Mouse (Mus musculus) testis, postnatal 10 days (tissue): ENCODE results near the gene Cdca7l.
"Not testable (repeated sequence)": the region's sequence is repeated elsewhere in the genome, so short reads cannot be mapped to it uniquely, and the experiment has no call there.

Experiments
- DNase-seq: peaks from one replicate; pipeline ENCODE4 v3.0.0; 2021; ENCODE audit warnings: low spot score

Cdca7l gene

DNA sequence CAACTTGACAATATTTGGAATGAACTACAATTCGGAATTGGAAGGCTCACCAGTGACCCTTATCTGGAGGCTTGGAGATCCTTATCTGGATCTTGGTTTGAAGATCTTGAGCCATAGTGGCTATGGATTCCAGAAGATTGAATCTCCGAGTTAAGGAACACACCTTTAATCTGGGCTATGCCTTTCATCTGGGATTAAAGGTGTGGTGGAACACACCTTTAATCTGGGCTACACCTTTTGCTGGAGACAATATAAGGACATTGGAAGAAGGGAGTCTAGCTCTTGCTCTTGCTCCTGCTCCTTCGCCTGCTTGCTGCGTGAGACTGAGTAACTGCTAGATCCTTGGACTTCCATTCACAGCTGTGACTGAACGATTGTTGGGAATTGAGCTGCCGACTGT, at the start of gene Cdca7l:
TSS of gene Cdca7l (plus strand) at position 301 of the 400 bp plus-strand sequence.
- DNase-seq = not testable (repeated sequence)

DNA sequence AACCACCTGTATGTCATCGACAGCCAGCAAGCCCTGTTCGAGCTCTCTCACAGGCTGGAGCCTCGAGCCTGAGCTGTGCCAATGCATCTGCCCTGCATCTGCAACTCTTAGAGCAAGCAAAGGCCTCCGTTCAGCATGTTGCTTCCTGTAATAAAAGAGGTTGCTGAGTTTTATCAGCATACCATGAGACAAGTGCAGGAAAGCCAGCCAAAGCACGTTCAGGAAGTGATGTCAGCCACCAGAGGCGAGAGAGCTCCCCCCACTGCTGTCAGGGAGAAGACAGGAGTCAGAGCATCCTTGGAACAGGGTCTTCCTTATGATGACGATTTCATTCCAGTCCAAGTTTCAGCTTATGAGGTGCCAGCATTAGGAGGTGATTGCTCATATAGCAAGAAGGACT, 48.1 kb upstream of the Cdca7l start:
- no peak for DNase-seq

DNA sequence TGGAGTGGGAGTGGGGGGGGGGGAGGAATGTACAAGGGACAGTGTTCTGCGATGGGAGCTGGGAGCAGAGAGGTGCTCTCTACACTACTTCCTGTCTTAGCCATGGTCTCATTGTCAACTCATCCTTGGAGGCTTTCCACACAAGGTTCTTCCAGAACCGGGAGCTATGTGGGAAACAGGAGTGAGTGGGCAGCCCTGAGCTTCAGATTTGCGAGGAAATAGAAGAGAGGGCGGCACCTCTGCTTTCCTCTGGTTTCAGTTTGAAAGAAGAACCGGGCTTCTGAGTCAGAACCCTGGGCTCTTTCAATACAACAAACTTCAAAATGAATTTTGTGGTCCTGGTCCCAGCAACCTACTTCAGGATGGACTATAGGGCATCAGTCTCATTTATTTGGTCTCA, 43.7 kb upstream of the Cdca7l start:
- no peak for DNase-seq

DNA sequence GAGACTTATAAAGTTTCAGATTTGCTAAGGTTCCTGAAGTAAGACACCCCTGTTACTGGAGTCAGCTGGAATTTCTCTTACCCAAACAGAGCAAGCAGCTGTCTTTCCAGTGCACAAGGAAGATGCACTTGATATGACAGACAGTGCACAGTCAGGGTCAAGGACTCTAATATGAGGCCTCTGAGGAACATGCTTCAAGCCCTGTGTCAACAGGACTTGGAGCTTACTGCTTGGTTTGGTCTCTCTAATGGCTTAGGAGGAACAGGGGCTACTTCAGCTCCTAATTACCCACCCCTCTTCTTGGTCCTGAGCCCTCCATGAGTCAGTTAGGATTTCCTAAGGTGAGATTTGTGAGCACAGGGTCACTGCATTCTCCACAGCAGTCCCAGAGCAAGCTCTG, 43.2 kb upstream of the Cdca7l start:
- no peak for DNase-seq

DNA sequence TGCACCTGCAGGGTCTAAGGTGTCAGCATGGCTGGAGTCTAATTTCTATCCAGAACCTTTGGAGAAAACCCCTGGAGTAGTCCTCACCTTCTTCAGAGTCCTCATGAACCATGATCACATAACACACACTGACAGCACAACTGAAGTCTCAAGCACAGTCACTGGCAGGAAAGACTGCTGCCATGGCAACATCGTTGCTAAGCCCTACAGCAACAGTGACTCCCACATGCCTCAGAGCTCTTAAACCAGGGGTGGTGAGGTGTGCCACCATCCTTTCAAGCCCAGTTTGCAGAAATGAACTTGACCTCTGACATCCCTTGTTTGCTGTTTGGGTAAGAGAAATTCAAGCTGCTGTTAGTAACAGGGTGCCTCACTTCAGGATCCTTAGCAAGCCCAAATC, 42.4 kb upstream of the Cdca7l start:
- no peak for DNase-seq

DNA sequence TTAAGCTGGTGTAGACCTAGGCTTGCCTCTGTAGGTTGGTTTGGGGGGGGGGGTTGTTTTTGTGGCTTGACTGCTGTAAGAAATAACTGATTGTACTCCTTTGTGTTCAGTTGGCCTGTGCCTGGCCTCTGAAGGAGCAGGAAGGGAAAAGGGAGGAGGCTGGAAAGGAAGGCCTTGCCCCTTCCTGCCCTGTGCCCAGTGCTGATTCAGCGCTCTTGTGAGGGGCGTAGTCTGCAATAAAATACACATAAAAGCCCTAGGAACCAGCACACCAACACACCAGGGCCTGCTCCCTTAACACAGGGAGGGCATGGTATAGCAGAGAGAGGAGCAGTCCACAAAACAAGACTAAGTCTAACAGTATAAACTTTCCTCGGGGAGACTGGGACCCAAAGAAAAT, 40.8 kb upstream of the Cdca7l start:
- DNase-seq = no peak

DNA sequence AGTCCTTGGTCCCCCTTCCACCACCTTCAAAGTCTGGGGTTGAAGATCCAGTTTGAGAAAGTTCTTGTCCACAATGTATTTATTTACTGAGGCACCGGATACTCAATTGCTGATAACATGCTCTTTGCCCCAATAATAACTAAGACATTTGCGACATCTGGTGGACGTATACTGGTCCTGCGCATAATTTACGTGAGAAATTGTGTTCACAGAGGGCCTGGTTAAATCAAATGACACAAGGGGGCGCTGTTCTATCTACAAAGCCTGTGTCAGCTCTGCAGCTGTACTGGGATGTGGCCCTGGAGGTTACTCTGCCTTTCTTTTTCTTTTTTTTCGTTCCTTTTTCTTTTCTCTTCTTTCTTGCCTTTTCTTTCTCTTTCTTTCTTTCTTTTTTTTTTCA, 39.2 kb upstream of the Cdca7l start:
- DNase-seq = peak; percentile 73

DNA sequence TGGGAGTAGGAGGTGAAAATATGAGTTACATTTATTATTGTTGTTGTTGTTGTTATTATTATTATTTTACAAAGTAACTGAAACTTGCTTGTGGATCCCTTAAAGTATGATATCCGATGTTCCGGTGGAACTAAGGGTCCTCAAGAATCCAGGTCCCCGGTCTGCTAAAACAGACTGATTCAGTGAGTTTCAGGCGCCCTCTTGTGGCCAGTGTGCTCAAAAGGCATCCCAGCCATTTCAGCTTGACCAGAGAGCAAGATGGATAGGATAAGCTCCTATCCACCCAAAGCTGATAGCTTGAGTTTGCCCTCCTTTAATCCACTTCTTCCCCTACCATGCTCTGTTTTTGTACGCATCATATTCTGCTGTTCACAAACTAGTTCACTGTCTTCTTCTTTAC, 35.0 kb upstream of the Cdca7l start:
- peak; percentile 88 for DNase-seq

DNA sequence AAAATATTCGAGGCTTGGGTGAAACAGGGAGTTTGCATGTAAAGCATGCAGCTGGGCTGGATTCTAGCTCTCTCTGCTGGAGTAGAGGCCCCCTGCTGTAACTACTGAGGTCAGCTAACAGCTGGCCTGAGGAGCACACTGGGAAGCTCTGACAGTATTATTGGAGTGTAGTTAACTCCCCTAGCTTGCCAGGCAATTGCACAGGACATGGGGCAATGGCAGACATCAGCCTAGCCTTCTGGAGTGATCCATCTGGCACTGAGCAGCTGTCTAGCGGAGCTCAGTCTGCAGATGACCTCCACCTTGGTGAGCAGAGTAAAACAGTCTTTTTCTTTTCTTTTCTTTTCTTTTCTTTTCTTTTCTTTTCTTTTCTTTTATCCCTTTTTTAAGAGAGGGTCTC, 33.9 kb upstream of the Cdca7l start:
- DNase-seq = no peak

DNA sequence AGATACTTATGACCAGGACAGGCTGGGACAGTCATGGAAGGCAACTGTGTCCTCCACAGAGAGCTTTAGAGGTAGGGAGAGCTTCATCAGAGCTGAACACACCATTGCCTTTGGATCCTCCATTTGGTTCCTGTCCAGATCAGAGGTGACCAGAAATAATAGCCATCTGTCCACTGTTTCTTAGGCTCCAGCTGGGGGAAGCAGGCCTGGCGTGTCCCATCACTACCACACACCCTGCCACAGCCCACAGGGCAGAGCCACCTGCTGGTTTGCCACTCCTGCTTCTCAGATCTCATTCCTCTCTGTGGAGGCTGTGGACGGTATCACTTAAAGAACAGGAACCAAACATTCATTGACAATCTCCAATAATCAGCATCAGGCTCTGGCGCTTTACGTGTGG, 32.9 kb upstream of the Cdca7l start:
- DNase-seq = no peak

DNA sequence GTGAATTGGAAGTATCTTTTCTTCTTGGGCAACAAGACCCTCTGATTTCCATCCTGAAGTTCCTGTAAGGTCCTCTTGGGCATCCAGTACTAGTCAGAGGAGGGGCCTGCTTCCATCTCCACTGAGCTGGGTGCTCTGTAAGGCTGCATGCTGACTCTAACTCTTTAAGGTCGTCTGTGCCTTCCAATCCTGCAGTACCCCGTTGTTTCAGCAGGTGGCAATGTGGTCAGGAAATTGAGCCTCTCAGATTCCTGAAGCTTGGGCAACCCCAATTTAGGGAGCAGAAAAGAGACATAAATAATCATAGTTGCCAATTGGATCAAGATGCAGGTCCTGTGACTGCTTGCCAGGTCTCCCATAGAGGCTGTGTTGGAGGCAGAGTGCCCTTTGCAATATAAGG, 31.5 kb upstream of the Cdca7l start:
- DNase-seq = peak; percentile 81

DNA sequence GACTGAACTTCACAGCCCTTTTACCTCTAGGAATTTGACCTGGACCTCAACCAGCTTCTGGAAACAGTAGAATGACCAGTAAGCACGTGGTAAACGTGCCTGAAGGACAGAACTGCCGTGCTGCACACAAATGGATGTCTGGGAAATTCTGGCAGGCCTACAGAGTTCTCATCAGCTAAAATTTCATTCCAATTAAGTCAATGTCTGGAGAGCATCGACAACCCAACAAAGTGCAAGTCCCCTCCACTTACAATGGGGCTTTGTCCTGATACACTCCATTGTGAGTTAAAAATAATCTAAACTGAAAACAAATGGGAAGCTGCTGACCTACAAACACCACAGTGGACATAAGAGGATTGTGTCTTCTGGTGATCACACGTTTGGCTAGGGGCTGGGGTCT, 27.2 kb upstream of the Cdca7l start:
- no peak for DNase-seq

DNA sequence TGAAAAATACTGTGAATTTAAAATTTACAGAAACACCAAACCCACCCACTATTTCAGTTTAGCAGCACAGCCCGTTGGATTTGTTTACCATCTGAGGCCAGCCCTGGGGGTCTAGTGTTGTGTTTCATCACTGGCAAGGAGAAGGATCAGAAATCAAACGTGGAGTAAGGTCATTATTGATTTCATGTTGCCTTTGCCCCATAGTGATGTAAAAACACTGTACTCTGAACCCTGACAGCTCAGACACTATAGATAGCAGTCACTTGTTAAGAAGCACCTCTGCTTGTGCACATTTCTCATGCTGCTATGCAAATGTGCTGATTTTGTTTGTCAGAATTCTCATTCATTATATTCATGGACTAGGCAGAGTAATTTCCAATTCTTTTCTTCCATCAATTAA, 22.7 kb upstream of the Cdca7l start:
- DNase-seq = no peak

DNA sequence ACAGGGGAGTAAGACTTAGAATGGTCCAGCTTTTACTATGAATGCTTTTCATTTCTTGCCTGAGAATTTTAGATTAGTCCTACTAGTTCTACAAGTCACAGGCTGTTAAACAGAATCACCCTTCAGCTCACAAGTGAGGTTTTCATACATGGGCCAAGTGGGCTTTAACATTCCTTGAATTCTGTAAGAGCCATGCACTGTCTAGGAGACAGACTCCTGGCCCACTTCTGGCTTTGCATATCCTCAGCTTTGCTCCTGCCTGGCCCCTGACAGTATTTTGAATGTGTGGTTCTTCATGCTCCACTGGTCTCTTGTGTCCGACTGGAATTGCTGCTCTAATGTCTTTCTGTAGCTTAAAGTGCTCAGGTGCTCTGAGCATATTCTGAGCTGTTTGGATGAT, 20.7 kb upstream of the Cdca7l start:
- DNase-seq = no peak

DNA sequence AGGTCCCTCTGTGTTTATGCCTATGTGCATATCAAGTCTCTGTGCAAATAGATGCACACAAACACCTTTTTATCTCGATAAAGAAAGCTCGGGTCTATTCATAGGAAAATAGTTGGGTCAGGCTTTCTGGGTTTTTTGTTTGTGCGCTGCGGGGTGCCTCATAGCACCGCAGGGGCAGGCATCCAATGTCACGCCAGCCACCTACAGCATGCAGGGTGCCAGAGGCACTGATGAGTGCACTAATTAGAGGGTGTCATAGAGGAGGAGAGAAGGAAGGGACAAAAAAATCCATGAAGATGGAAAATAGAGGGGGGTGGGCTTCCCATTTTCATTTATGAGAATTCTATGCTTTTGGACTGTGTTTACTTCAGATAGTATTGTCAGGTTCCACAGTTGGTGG, 17.5 kb upstream of the Cdca7l start:
- no peak for DNase-seq

DNA sequence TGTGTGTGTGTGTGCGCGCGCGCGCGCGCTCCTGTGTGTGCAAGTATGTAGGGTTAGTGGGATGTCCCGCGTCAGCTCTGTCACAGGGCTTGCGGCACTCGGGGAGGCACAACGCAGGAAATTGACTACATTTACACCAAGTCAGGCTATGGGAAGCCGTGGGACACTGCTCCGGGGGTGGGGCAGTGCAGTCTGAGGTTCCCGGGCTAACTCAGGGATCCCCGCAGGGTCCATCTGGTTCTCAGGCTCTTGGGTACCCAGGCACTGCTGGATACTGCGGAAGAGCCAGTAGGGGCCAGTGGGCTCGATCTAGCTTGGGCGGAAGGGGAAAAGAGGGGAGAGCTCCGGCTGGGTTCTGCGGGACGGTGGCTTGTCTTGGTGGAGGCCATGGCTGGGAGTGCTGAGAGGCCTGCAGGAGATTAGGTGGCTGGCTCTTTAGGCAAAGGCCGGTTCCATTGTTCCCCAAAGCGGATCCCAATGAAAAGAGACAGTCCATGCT, 15.5 kb upstream of the Cdca7l start:
- no peak for DNase-seq

DNA sequence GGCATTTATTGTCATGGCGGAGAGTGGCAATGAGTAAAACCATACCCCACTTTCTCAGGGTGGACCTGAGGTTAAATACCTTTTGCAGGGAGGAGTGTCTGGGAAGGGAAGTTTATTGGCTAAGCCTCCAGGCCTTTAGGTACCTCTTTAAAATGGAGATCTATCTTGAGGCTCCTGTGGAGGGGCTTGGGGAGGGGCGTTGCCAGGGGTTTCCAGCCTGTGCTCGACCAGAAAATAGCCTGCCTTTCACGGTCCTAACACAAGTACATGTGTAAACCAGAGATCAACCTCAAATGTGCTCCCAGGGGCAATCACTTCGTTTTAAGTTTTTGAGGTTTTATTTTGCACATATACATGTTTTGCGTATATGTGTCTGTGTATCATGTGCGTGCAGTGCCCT, 15.1 kb upstream of the Cdca7l start:
- no peak for DNase-seq

DNA sequence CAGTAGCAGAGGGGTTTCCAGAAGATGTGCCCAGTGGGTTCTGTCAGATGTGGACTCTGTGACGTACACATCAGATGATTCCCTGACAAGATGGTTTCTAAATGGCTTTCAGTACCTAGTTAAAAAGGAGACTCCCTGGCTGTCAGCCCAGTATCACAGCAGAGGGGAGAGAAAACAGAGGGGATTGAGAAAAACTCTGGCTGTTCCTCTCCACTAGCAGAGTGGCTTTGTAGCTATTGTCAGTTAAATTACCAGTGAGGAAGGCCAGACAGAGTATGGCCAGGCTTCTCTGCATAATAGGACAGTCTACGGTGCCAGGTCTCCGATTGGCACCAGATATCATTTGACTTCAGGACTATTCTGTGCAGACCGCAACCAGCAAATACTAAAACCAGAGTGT, 8.8 kb upstream of the Cdca7l start:
- no peak for DNase-seq

DNA sequence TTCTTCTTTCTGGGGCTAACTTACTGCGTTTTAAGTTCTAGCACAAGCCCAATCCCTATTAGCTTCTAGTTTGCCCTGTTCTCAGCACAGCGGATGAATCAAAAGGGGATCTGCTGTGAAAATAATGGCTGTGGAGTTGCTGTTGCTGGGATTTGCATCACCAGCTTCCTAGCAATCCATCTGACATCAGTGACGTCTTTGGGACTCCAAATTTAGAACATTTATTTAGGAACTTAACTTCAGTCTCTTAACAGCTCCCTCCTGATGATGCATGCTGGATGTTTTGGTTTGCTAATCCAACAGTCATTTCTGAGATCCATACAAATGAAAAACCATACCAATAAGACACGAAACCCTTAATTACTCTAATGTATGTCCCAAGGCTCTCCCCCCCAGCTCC, 1.5 kb downstream of the Cdca7l start:
- DNase-seq = no peak

DNA sequence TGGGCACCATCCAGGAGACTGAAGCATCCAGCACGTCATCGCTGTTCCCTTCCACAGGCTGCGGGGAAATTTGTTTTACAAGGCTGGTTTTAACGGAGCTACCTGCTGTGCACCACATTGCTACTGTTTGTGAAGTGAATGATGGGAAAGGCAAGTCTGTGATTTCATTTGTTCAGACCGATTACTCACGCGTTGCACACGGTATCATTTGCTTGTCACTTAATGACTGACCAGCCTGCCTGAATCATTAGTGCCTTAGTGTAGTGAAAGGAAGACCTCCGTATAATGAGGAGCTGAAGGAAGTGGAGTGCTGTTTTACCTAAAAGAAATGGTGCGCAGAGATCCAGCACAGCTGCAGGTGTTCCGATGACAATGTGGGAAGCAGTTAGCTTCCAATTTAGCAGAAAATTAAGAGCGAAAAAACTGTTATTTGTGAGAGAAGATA, 1.9 kb downstream of the Cdca7l start:
- DNase-seq = no peak

DNA sequence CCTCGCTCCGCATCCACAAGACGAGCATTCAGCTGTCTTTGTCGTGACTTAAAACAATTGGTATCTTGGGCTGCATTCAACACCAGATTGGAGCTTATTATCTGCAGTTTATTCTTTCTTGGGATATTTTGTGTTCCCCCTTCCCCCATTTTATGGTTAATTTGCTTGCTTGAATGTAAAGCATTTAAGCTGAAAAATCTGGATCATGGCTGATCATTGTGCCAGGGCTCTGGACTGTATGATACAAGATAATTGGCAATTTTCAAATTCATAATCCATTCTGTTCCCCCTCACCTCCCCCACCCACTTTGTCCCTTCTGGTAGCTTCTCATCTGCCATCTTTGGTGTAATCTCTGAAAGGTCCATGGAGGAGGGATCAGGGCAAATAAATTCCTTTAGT, 2.4 kb downstream of the Cdca7l start:
- DNase-seq = no peak

DNA sequence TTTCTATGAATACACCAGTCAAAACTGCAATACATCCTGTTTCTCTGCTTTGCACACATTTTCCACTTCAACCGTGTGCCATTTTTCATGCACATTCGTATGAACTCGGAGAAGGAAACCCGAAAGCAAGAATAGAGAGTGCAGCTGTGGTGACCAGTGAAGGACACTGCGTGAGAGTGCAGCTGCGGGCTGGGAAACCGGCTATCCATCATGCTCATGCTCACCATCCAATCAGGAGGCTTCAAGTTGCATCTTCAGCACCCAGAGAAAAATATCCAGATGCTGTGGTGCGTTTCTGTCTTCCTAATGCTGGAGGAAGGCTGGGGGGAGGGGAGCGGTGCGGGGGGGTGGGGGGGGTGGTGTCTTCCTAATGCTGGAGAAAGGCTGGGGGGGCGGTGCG, 3.5 kb downstream of the Cdca7l start:
- DNase-seq = no peak

DNA sequence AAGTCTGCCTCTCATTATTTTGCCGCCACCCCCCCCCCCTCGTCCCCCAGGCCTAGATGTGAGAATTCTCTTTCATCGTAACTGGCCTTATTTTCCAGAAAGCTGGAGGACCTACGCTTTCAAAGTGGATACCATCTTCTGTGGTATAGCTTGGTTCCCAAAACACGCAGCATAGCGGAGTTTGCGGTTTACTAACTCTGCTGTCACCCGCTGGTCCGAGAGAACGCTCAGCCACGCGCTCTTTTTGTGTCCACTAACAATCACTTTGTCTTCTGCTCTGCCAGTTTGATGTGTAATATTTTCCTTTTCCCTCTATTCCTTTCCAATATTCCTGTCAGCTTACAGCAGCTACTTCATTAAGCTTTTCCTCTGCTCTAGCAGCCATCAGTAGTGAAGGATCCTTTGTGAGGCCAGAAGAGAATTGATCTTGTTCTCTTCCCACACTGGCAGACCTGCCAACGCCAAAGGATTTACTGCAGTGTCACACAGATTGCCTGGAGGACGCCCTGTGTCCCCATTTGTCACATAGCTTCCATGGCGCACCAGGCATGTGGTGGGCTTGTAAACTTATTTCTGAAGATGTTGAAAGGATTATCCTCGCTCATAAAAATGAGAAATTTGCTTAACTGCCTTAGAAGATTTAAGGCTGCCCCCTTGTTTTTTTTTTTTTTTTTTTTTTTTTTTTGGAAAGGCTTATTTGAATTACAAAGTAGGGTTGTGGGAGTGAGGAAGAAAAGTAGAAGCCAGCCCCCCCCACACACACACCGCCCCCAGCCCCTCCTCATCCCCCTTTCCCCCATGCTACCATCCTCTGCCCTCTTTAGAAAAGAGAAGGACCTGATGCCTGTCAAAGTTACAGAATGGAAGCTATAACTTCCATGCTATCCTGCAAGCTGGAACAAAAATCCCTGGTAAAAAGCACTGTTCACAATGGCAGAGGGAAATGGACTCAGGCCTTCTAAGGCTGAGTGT, 4.6 kb downstream of the Cdca7l start:
- DNase-seq = no peak
